Mouse (Mus musculus) embryonic facial prominence, embryonic 10.5 days (tissue): Measurements from ENCODE around the gene Fbxl19. TPM values are rescaled to one million over a fixed set of nuclear protein-coding genes. Genes with fewer than 3 reads are reported as not detected.
A peak's percentile ranks its signal among the peaks of the same experiment; 100 is the strongest.
"Not testable (repeated sequence)": the region's sequence is repeated elsewhere in the genome, so short reads cannot be mapped to it uniquely, and the experiment has no call there.

Experiments used
- DNase-seq: peaks from one replicate; pipeline ENCODE4 v3.0.0-alpha.2; 2017; ENCODE audit warnings: low spot score
- H3K27ac ChIP-seq: fragments of 300-500 bp; sonication (generic); replicated peaks from 2 replicates; pipeline ENCODE4 v1.5.1; 2016; ENCODE audit warnings: mild to moderate bottlenecking
- H3K27me3 ChIP-seq: fragments of 300-500 bp; sonication (generic); replicated peaks from 2 replicates; pipeline ENCODE4 v1.6.1; 2016; ENCODE audit warnings: low read depth, mild to moderate bottlenecking; ENCODE audit not compliant: poor library complexity, severe bottlenecking
- H3K36me3 ChIP-seq: fragments of 300-500 bp; sonication (generic); replicated peaks from 2 replicates; pipeline ENCODE4 v1.6.1; 2016; ENCODE audit warnings: mild to moderate bottlenecking, moderate library complexity
- H3K4me1 ChIP-seq: fragments of 300-500 bp; sonication (generic); 2 replicates; pipeline ENCODE4 v1.6.1; 2016
- H3K4me3 ChIP-seq: fragments of 300-500 bp; sonication (generic); 2 replicates; pipeline ENCODE4 v1.5.1; 2016; ENCODE audit warnings: mild to moderate bottlenecking, moderate library complexity
- H3K9me3 ChIP-seq: fragments of 300-500 bp; sonication (generic); 2 replicates; pipeline ENCODE4 v1.6.1; 2016; ENCODE audit warnings: mild to moderate bottlenecking
- WGBS: fragments of 180-500 bp; shearing (Covaris S2); methylation state at CpG from one replicate; pipeline ENCODE4 v1.1.7; 2016; 5-methylcytosine and 5-hydroxymethylcytosine counted together
- polyA plus RNA-seq: library from polyadenylated mRNA; unstranded; fragments of >200 nt; fragmentation: Nextera tagmentation; extraction: Ambion mirVana; gene quantifications from 2 replicates; pipeline ENCODE4 v1.2.1, GENCODE M21; 2016

Gene Fbxl19
- polyA plus RNA-seq, 1 experiment from 2014 or later: 9.0 TPM

DNA sequence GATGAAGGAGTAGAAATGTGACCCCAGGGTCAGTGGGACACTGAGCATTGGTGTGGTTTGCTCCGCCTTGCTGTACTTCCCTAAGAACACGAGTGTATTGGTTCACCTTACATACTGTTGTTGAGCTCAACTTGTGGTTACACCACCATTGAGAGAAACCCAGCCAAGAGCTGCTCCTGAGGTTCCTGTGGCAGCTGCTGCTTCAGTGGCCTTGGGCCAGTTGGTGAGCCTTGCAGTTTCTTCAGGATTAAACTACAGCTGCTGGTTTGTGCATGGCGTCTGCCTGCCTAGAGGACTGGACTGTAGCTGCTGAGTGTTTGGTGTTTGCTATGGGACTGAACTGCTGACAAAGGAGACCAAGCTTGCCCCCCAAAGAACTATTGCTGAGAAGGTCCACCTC is 32.9 kb upstream of the Fbxl19 start:
- DNase-seq: no peak
- H3K27me3 ChIP-seq: no peaks in the 10 kb centered on the region
- peak overlapping the region; percentile 58; the same call in 1 of the 2 replicates for H3K4me3 ChIP-seq

DNA sequence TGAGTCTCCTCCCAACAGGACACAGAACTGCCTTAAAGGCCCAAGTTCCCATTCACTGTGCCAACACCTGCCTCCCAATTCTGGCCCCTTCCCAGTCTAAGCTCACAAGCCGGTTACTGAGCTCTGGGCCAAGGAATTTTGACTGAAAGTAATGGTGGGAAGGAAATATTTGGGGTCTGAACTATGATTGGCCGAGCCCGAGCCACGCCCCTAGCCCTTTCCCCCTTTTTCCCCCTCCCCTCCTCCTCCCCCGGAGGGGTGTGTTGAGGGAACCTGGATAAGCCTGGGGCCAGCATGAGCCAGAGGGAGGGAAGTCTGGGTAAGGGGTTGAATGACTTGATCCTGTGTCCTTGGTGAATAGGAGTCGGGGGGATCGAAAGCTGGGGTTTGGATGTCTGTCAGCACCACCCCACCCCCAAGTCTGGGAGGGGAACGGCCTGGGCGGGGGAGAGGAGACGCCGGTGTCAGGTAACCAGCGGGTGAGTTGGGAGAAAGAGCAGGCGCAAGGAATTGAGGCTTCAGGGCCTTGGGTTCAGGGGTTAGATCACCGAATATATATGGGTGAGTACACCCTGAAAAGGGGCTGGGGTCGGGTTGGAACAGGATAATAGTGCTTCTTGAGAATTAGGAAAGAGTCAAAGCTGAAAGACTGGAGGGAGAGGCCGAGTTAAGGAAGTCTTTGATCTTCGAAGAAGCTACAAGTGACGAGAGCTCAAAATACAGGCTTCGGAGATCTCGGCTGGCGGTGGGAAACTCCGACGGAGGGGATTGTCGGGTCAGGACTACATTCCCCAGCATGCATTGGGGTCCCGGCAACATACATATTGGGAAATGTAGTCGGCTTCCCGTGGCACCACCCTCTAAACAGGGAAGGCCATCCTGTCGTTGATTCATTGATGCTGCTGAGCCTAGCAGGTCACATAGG is 31.6 kb upstream of the Fbxl19 start, which contains the start of gene Ctf1:
Ctf1 (plus strand) TSS at position 276 of the 925 bp plus-strand sequence.
- Histone ChIP-seq H3K4me3 (peak within 1 kb of the TSS; percentile 58), H3K9me3 (no peaks in the 10 kb centered on the region)
- WGBS: 1% methylated on average over 28 of the region's 28 CpGs

More for the DNA sequence above, 32.9 kb upstream of the Fbxl19 start:
- peak overlapping the region; percentile 91 for H3K27ac ChIP-seq
- H3K36me3 ChIP-seq: peaks cover 9% of the 10 kb centered on the region
- no peaks in the 10 kb centered on the region for H3K9me3 ChIP-seq
- WGBS: 69% methylated on average over 3 of the region's 3 CpGs
- peaks cover 74% of the 10 kb centered on the region for H3K4me1 ChIP-seq

GRCm38 (mm10) chr7:127714816-127715215 is 29.5 kb upstream of the Fbxl19 start:
- no peak for DNase-seq
- Histone ChIP-seq H3K36me3 (peaks cover 12% of the 10 kb centered on the region; the same call in 1 of the 2 replicates), H3K27ac (no peak overlapping the region), H3K4me1 (peaks cover 63% of the 10 kb centered on the region), H3K4me3 (no peak overlapping the region), H3K9me3 (no peaks in the 10 kb centered on the region), H3K27me3 (no peaks in the 10 kb centered on the region; the same call in 1 of the 2 replicates)
- WGBS: 85% methylated on average over 4 of the region's 4 CpGs

More for the DNA sequence above, 31.6 kb upstream of the Fbxl19 start, which contains the start of gene Ctf1:
- H3K36me3 ChIP-seq: peaks cover 4% of the 10 kb centered on the region; the same call in 1 of the 2 replicates
- H3K27me3 ChIP-seq: no peaks in the 10 kb centered on the region; the same call in 1 of the 2 replicates
- DNase-seq: peak; percentile 89
- peaks cover 74% of the 10 kb centered on the region for H3K4me1 ChIP-seq
- peak within 1 kb of the TSS; percentile 91 for H3K27ac ChIP-seq

GRCm38 (mm10) chr7:127716992-127717391 is 27.4 kb upstream of the Fbxl19 start:
- no peaks in the 10 kb centered on the region for H3K9me3 ChIP-seq
- H3K4me1 ChIP-seq: peaks cover 48% of the 10 kb centered on the region
- peak; percentile 86 for DNase-seq
- H3K27ac ChIP-seq: peak overlapping the region; percentile 77
- WGBS: under 1% methylated on average over 41 of the region's 41 CpGs
- peaks cover 12% of the 10 kb centered on the region; the same call in 1 of the 2 replicates for H3K36me3 ChIP-seq
- H3K27me3 ChIP-seq: no peaks in the 10 kb centered on the region; the same call in 1 of the 2 replicates
- H3K4me3 ChIP-seq: peak overlapping the region; percentile 58

- WGBS: 87% methylated on average over 6 of the region's 6 CpGs
- no peak overlapping the region for H3K4me3 ChIP-seq
- peaks cover 12% of the 10 kb centered on the region; the same call in 1 of the 2 replicates for H3K36me3 ChIP-seq
- no peak overlapping the region for H3K27ac ChIP-seq
- no peaks in the 10 kb centered on the region for H3K9me3 ChIP-seq
- H3K27me3 ChIP-seq: no peaks in the 10 kb centered on the region; the same call in 1 of the 2 replicates
- DNase-seq: no peak
- peaks cover 34% of the 10 kb centered on the region for H3K4me1 ChIP-seq
Observed at GRCm38 (mm10) chr7:127718339-127718738, 26.0 kb upstream of the Fbxl19 start.

DNA sequence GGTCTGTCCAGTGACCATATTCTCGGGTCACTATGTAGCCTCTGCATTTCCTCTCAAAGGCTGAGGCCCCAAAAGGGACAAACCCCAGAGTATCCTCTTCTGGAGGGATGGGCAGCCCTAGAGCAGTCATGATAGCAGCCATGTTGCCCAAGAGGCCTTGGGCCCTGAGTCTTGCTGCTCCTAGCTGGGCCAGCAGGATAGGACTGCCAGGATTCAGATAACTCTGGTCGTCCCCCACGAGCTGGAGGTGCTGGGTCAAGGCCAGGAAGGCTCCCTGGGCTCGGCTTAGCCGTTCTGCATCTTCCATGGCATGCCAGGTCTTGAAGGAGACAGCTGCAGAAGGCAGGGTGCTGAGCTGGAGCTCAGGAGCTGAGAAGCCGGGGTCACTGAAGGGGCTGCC is 25.1 kb upstream of the Fbxl19 start:
- H3K4me3 ChIP-seq: no peak overlapping the region
- WGBS: 91% methylated on average over 6 of the region's 6 CpGs
- no peaks in the 10 kb centered on the region for H3K9me3 ChIP-seq
- H3K27ac ChIP-seq: no peak overlapping the region
- H3K36me3 ChIP-seq: peaks cover 12% of the 10 kb centered on the region; the same call in 1 of the 2 replicates
- H3K27me3 ChIP-seq: no peaks in the 10 kb centered on the region; the same call in 1 of the 2 replicates
- DNase-seq: no peak
- H3K4me1 ChIP-seq: peaks cover 26% of the 10 kb centered on the region

DNA sequence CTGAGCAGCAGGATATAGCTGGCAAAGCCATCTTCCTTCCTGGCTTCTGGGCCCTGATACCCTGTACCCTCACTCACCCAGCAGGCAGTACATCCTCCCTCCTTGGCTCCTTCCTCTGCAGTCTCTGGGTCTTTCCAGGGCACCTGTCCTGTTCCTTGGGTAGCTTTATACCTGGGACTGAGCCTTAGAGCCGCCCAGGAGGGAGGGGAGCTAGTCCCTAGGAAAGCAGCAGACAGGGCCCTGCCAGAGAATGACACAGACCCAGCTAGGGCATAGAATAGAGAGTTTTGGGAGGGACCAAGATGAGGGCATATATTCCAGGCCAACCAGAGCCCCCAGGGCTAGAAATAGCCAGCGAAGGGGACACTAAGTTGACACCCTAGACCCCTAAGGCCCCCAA is 18.9 kb upstream of the Fbxl19 start:
- Histone ChIP-seq H3K4me3 (no peak overlapping the region), H3K27me3 (no peaks in the 10 kb centered on the region), H3K27ac (peak overlapping the region; percentile 35), H3K36me3 (no peaks in the 10 kb centered on the region), H3K4me1 (peaks cover 12% of the 10 kb centered on the region), H3K9me3 (no peaks in the 10 kb centered on the region)
- 34% methylated on average over 2 of the region's 2 CpGs for WGBS
- DNase-seq: no peak

GRCm38 (mm10) chr7:127725924-127726323 is 18.4 kb upstream of the Fbxl19 start:
- no peak overlapping the region for H3K4me3 ChIP-seq
- WGBS: 44% methylated on average over 6 of the region's 6 CpGs
- no peaks in the 10 kb centered on the region for H3K27me3 ChIP-seq
- H3K9me3 ChIP-seq: no peaks in the 10 kb centered on the region
- H3K4me1 ChIP-seq: peaks cover 12% of the 10 kb centered on the region
- no peak for DNase-seq
- H3K36me3 ChIP-seq: no peaks in the 10 kb centered on the region
- peak overlapping the region; percentile 35 for H3K27ac ChIP-seq

DNA sequence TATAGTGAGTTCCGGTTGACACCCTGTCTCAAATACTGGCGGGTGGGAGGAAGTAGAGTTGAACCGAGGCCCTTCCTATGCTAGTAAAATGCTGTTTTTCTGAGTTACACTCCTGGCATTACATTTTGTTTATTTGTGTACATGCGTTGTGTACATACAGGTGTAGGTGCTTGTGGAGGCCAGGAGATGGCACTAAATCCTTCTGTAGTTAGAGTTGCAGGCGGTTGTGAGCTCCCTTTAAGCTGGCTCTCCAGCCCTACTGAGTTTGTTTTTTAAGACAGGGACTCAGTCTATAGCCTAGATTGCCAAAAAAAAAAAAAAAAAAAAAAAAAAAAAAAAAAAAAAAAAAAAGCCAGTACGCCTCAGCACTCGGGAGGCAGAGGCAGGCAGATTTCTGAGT is 16.4 kb upstream of the Fbxl19 start:
- no peak overlapping the region for H3K27ac ChIP-seq
- no peaks in the 10 kb centered on the region for H3K36me3 ChIP-seq
- WGBS: 79% methylated on average over 7 of the region's 7 CpGs
- H3K9me3 ChIP-seq: no peaks in the 10 kb centered on the region; the same call in 1 of the 2 replicates
- H3K4me3 ChIP-seq: no peak overlapping the region
- DNase-seq: no peak
- no peaks in the 10 kb centered on the region for H3K27me3 ChIP-seq
- peaks cover 12% of the 10 kb centered on the region for H3K4me1 ChIP-seq

DNA sequence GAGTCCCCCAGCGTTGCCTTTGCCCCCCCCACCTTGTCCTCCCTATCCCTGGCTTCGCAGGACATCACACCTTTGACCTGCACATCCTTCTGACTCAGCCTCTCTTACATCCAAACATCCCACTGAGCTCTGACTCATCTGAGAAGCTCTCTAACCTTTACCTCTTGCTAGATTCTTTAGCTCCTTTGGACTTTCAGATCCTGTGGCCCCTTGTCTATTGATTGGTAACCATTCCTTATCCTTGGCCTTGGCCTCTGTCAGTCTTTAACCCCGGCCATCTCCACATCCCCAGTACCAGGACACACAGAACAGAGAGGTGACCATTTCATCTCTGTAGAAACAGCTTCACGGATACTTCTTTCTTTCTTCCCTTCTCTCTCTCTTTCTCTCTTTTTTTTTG is 14.2 kb upstream of the Fbxl19 start:
- Histone ChIP-seq H3K36me3 (no peaks in the 10 kb centered on the region), H3K4me1 (peaks cover 12% of the 10 kb centered on the region), H3K4me3 (no peak overlapping the region), H3K27me3 (no peaks in the 10 kb centered on the region), H3K9me3 (no peaks in the 10 kb centered on the region; the same call in 1 of the 2 replicates), H3K27ac (no peak overlapping the region)
- WGBS: 77% methylated on average over 4 of the region's 4 CpGs
- DNase-seq: no peak

GRCm38 (mm10) chr7:127732066-127732465 is 12.3 kb upstream of the Fbxl19 start, which contains the start of gene Ctf2:
Gene Ctf2 (minus strand): TSS chr7:127732166.
- not testable (repeated sequence) for H3K4me3 ChIP-seq, H3K9me3 ChIP-seq, H3K27me3 ChIP-seq, DNase-seq, H3K36me3 ChIP-seq, H3K27ac ChIP-seq, H3K4me1 ChIP-seq
- WGBS: 80% methylated on average over 1 of the region's 5 CpGs

DNA sequence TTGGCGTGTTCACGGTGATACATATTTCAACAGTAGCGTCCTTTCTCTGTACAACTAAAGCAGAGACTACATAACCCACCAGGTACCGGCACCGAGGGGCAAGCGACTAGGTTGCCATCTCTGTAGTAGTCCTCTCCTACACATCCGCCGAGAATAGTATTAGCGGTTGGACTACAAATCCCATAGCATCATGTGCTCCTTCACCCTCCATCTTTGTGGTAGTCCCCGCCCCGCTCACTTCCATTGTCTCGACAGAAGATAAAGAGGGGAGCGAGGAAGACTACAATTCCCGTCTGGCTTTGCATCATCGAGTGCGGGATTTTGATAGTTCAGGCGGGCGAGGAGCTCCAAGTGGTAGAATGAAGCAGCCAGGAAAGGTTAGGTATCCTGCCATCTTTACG is 908 bp downstream of the Fbxl19 start:
- no peaks in the 10 kb centered on the region for H3K9me3 ChIP-seq
- H3K27ac ChIP-seq: peak overlapping the region; percentile 98
- peak overlapping the region; percentile 96 for H3K4me3 ChIP-seq
- DNase-seq: peak; percentile 93
- peaks cover 28% of the 10 kb centered on the region for H3K36me3 ChIP-seq
- WGBS: under 1% methylated on average over 19 of the region's 19 CpGs
- peaks cover 29% of the 10 kb centered on the region for H3K4me1 ChIP-seq
- no peaks in the 10 kb centered on the region for H3K27me3 ChIP-seq
